Mouse (Mus musculus) embryonic facial prominence, embryonic 14.5 days (tissue): ENCODE measurements around the gene Stk32b. TPM values are rescaled to one million over a fixed set of nuclear protein-coding genes. Genes with fewer than 3 reads are reported as not detected.

Source experiments
- ATAC-seq: fragments of 200-750 bp; cut with Nextera tagmentation; 2 replicates; pipeline ENCODE4 v1.8.0; 2017; ENCODE audit warnings: low read depth, moderate number of reproducible peaks, moderate TSS enrichment
- DNase-seq: peaks from one replicate; pipeline ENCODE4 v3.0.0-alpha.2; 2015; ENCODE audit warnings: low spot score
- H3K27ac ChIP-seq: fragments of 300-500 bp; sonication (generic); replicated peaks from 2 replicates; pipeline ENCODE4 v1.5.1; 2014; ENCODE audit warnings: low read depth, mild to moderate bottlenecking, low read length, moderate library complexity
- H3K27me3 ChIP-seq: fragments of 300-500 bp; sonication (generic); replicated peaks from 2 replicates; pipeline ENCODE4 v1.6.1; 2014; ENCODE audit warnings: low read length; ENCODE audit not compliant: control insufficient read depth, insufficient read depth
- H3K36me3 ChIP-seq: fragments of 300-500 bp; sonication (generic); 2 replicates; pipeline ENCODE4 v1.6.1; 2014; ENCODE audit warnings: low read length, mixed read lengths; ENCODE audit not compliant: control insufficient read depth, insufficient read depth
- H3K4me1 ChIP-seq: fragments of 300-500 bp; sonication (generic); 2 replicates; pipeline ENCODE4 v1.6.1; 2014; ENCODE audit warnings: antibody characterized with exemption, low read length; ENCODE audit not compliant: control insufficient read depth, insufficient read depth
- H3K4me2 ChIP-seq: fragments of 300-500 bp; sonication (generic); 2 replicates; pipeline ENCODE4 v1.6.1; 2014; ENCODE audit warnings: low read depth, mild to moderate bottlenecking, low read length, moderate library complexity, mixed read lengths
- H3K4me3 ChIP-seq: fragments of 300-500 bp; sonication (generic); 2 replicates; pipeline ENCODE4 v1.5.1; 2014; ENCODE audit warnings: low read depth, mild to moderate bottlenecking, low read length
- H3K9ac ChIP-seq: fragments of 300-500 bp; sonication (generic); 2 replicates; pipeline ENCODE4 v1.6.1; 2014; ENCODE audit warnings: low read depth, mild to moderate bottlenecking, low read length, moderate library complexity, mixed read lengths
- H3K9me3 ChIP-seq: fragments of 300-500 bp; sonication (generic); 2 replicates; pipeline ENCODE4 v1.6.1; 2016; ENCODE audit warnings: low read length; ENCODE audit not compliant: control insufficient read depth
- WGBS: fragments of 180-500 bp; shearing (Covaris S2); extraction: QIAGEN DNeasy Blood & Tissue Kit; methylation state at CpG from one replicate; pipeline ENCODE4 v1.1.7; 2014; 5-methylcytosine and 5-hydroxymethylcytosine counted together
- polyA plus RNA-seq: library from polyadenylated mRNA; unstranded; fragments of >200 nt; fragmentation: Nextera tagmentation; extraction: Ambion mirVana; gene quantifications from 2 replicates; pipeline ENCODE4 v1.2.1, GENCODE M21; 2014

The Stk32b gene
- polyA plus RNA-seq, 1 experiment from 2014 or later = 5.1 TPM

DNA sequence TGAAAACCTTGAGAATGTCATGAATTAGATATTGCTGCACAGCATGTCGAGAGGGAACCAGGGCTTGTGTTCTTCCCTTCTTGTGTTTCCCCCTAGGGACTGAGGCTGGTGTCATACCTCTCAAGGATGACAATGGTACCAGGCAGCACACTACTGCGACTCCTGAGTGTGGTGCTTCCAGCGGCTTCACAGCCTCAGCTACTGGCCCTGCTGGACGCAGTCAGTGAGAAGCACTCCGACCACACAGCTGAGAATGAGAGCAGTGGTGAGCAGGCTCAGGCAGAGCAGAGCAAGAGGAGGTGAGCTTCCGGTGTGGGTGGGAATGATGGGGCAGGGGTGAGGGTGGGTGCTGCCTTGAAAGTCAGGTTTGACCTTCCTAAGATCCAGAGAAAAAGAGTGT lies 297.9 kb downstream of the Stk32b start:
- Histone ChIP-seq H3K27me3 (no peaks in the 10 kb centered on the region), H3K4me1 (no peaks in the 10 kb centered on the region), H3K36me3 (peaks cover 66% of the 10 kb centered on the region), H3K27ac (no peak overlapping the region), H3K9ac (no peak overlapping the region), H3K9me3 (no peaks in the 10 kb centered on the region), H3K4me3 (no peak overlapping the region), H3K4me2 (no peak overlapping the region)
- DNase-seq (no peak), ATAC-seq (no peak)
- WGBS = 89% methylated on average over 6 of the region's 6 CpGs

Other genes starting within 250 kb of the Stk32b start
- gene Cytl1, start 18.3 kb upstream of the Stk32b start, polyA plus RNA-seq = 46.5 and 77.8 TPM in 2 replicates
- gene Msx1, start 107.4 kb upstream of the Stk32b start, polyA plus RNA-seq = 73.2 and 82.9 TPM in 2 replicates